Mouse (Mus musculus): Measurements from ENCODE around the gene Oas3. TPM values are rescaled to one million over a fixed set of nuclear protein-coding genes. Genes with fewer than 3 reads are reported as not detected.
A peak's percentile ranks its signal among the peaks of the same experiment; 100 is the strongest.

The Oas3 gene
- total and polyA plus RNA-seq, 2 experiments from 2014 or later = 0.31 to 0.58 TPM

DNA sequence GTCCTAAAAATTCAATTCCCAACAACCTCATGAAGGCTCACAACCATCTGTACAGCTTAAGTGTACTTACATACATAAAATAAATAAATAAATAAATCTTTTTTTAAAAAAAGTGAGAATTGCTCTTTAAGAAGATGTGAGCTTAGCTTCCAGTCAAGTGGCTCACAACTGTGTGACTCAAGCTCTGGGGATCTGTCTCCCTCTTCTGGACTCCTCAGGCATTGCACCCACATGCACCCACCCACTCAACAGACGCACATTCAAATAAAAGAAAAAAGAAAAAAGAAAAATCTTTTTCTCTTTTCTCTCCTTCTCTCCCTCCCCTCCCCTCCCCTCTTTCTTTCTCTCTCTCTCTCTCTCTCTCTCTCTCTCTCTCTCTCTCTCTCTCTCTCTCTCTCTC is 4.2 kb upstream of the Oas3 start:
- Histone ChIP-seq H3K4me1 (ENCODE audit: insufficient read depth, low read length) (no peaks in the 10 kb centered on the region), H3K27ac (no peak overlapping the region), H3K27me3 (ENCODE audit: insufficient read depth, low read length) (no peaks in the 10 kb centered on the region), H3K36me3 (ENCODE audit: insufficient read depth, low read length) (no peaks in the 10 kb centered on the region), H3K9me3 (ENCODE audit: low read length) (no peaks in the 10 kb centered on the region), H3K4me2 (ENCODE audit: low read depth, low read length) (no peak overlapping the region), H3K4me3 (ENCODE audit: low read length) (no peak overlapping the region), H3K9ac (replicated peaks; ENCODE audit: low read length) (no peak overlapping the region)
- DNase-seq (ENCODE audit: low spot score) (no peak), ATAC-seq (no peak)
- WGBS = 100% methylated on average over 1 of the region's 1 CpGs
- peak; percentile 17 for TF ChIP-seq CTCF (IDR thresholded peaks at IDR 0.05; ENCODE audit: low read depth)

DNA sequence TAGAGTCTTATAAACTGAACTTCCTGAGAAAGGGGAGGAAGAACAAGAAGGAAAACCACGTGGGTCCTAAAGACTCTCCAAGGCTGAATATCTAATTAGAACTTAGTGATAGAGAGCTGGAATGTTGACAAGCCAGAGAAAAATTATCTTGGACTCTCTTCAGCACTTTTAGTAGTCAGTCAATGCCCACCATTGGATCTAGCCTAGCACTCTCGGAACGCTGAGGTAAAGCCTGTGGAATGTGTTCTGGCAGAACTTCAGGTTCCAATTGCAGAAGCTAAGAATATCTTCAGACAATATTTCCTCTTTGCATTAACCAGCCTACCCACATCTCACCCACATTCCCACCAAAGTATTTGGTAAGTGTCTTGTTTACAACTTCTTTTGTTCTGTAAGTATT is 2.5 kb upstream of the Oas3 start:
- Histone ChIP-seq H3K36me3 (ENCODE audit: insufficient read depth, low read length) (no peaks in the 10 kb centered on the region), H3K27ac (no peak overlapping the region), H3K4me2 (ENCODE audit: low read depth, low read length) (no peak overlapping the region), H3K4me3 (ENCODE audit: low read length) (no peak overlapping the region), H3K9me3 (ENCODE audit: low read length) (no peaks in the 10 kb centered on the region), H3K9ac (replicated peaks; ENCODE audit: low read length) (no peak overlapping the region), H3K27me3 (ENCODE audit: insufficient read depth, low read length) (no peaks in the 10 kb centered on the region), H3K4me1 (ENCODE audit: insufficient read depth, low read length) (no peaks in the 10 kb centered on the region)
- DNase-seq (ENCODE audit: low spot score) (no peak), ATAC-seq (no peak)
- WGBS = 47% methylated on average over 3 of the region's 3 CpGs
- no peak for TF ChIP-seq CTCF (IDR thresholded peaks at IDR 0.05; ENCODE audit: low read depth)

DNA sequence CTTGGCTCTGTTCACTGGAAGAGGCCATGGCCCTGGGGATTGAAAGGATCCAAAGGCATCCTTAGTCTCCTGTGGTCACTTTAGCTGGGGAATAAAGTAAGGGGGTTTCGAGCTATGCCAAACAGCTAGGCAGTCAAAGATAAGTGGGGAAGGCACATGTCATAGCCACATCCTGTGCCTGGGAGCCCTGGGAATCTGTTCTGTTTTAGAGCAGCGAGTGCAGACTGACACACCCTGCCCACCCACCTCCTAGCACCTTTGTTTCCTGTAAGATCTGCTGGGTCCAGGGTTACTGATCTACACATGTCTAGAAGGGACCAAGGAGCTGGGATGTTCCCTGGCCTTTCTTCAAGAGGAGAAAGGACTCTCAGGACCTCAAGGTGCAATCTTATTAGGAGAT is 1.5 kb upstream of the Oas3 start:
- Histone ChIP-seq H3K9ac (replicated peaks; ENCODE audit: low read length) (no peak overlapping the region), H3K36me3 (ENCODE audit: insufficient read depth, low read length) (no peaks in the 10 kb centered on the region), H3K4me3 (ENCODE audit: low read length) (no peak overlapping the region), H3K9me3 (ENCODE audit: low read length) (no peaks in the 10 kb centered on the region), H3K27ac (no peak overlapping the region), H3K4me2 (ENCODE audit: low read depth, low read length) (no peak overlapping the region), H3K27me3 (ENCODE audit: insufficient read depth, low read length) (no peaks in the 10 kb centered on the region), H3K4me1 (ENCODE audit: insufficient read depth, low read length) (no peaks in the 10 kb centered on the region)
- ATAC-seq (no peak), DNase-seq (ENCODE audit: low spot score) (no peak)
- no peak for TF ChIP-seq CTCF (IDR thresholded peaks at IDR 0.05; ENCODE audit: low read depth)
- WGBS = 71% methylated on average over 2 of the region's 2 CpGs

DNA sequence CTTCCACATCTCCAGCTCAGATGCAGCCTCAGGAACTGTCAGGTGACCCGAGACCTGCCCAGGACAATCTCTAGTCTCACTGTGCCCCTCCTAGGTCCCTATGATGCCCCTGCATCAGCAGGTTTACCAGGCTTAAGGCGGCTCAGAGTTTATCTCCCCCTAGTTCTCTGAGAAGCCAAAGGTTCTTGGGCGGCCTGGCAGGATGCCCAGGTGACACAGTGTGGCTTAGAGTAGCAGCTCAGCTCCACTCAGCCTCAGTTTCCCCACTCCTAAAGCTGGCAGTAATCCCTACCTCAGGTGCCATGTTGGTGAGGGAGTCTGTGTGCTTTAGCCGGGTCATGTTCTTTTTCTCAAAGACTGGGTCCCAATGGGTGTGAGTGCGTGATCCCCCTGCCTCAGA is 660 bp downstream of the Oas3 start:
- TF ChIP-seq CTCF (IDR thresholded peaks at IDR 0.05; ENCODE audit: low read depth) = no peak

DNA sequence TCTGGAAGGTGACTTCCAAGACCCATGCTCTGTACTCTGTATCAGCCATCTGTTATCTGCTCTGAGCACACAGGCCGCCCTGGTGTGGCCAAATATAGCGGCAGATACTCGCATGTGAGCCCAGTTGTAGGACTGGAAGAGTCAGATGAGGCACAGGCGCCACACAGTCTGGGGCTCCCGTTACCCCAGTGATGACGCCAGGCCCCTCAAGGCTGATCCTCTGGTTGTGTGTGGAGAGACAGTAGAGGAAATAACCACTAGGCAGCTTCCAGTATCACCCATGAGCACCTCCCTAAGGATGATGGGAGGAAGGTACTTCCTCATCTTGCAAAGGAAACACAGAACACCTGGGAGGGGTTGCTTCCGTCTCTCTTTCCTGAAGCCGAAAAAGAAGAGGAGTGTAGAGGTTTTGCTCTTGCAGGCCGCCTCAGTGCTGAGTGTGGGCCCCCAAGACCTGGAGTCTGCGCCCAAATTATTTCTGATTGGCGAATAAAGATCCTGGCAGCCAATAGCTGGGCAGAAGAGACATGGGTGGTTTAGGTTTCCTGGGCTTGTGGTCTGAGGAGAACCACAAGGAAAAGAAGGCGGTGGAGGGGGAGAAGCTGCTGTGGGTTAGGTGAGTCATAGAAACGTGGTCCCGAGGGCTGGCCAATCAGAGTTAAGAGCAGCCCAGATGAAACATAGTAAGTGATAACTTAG is 2.0 kb downstream of the Oas3 start:
- Histone ChIP-seq H3K4me1 (ENCODE audit: insufficient read depth, low read length) (no peaks in the 10 kb centered on the region), H3K4me2 (ENCODE audit: low read depth, low read length) (no peak overlapping the region), H3K27ac (no peak overlapping the region), H3K4me3 (ENCODE audit: low read length) (no peak overlapping the region), H3K27me3 (ENCODE audit: insufficient read depth, low read length) (no peaks in the 10 kb centered on the region), H3K36me3 (ENCODE audit: insufficient read depth, low read length) (no peaks in the 10 kb centered on the region), H3K9ac (replicated peaks; ENCODE audit: low read length) (no peak overlapping the region), H3K9me3 (ENCODE audit: low read length) (no peaks in the 10 kb centered on the region)
- no peak for TF ChIP-seq CTCF (IDR thresholded peaks at IDR 0.05; ENCODE audit: low read depth)
- no peak for ATAC-seq
- WGBS = 81% methylated on average over 14 of the region's 14 CpGs
- DNase-seq (ENCODE audit: low spot score) = no peak

More for the DNA sequence above, 660 bp downstream of the Oas3 start:
- H3K4me1 ChIP-seq (ENCODE audit: insufficient read depth, low read length) = no peaks in the 10 kb centered on the region
- H3K4me3 ChIP-seq (ENCODE audit: low read length) = no peak overlapping the region
- H3K27ac ChIP-seq = no peak overlapping the region
- no peak overlapping the region for H3K4me2 ChIP-seq (ENCODE audit: low read depth, low read length)
- ATAC-seq = no peak
- no peak for DNase-seq (ENCODE audit: low spot score)
- H3K9ac ChIP-seq (replicated peaks; ENCODE audit: low read length) = no peak overlapping the region
- H3K36me3 ChIP-seq (ENCODE audit: insufficient read depth, low read length) = no peaks in the 10 kb centered on the region
- 80% methylated on average over 5 of the region's 5 CpGs for WGBS
- no peaks in the 10 kb centered on the region for H3K27me3 ChIP-seq (ENCODE audit: insufficient read depth, low read length)
- no peaks in the 10 kb centered on the region for H3K9me3 ChIP-seq (ENCODE audit: low read length)

DNA sequence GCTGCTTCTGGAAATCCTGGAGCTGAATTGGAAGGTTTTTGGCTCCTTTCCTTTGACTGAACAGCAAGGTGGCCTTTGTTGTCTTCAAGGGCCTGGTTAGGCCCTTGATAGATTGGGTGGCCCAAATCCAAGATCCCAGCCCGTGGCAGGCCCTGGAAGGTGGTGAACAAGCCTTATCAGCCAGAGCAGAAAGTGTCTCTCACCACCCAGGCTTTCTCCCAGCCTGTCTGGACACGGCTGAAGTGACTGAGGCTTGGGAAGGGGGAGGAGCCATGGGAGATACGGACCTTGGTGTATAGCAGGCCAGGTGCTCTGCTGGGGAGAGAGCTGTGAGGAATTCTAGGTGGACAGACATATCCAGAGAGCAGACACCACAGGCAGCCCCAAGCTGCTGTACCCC is 8.1 kb downstream of the Oas3 start:
- no peak for TF ChIP-seq CTCF (IDR thresholded peaks at IDR 0.05; ENCODE audit: low read depth)
- 64% methylated on average over 3 of the region's 3 CpGs for WGBS
- no peak overlapping the region for H3K4me2 ChIP-seq (ENCODE audit: low read depth, low read length)

DNA sequence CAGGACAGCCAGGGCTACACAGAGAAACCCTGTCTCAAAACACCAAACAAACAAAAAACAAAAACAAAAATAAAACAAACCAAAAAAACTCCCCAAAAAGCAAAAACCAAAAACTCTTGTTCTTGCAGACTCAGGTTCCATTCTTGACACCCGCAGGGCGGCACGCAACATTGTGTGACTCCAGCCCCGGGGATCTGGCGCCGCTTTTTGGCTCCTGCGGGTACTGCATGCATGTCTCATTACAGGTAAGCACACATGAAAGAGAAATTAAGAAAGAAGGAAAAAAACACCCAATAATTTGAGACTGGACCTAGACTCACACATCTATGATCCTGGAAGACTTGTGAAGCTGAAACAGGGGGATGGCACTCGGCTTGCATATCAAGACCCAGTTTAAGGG is 12.5 kb downstream of the Oas3 start:
- DNase-seq (ENCODE audit: low spot score) (no peak), ATAC-seq (no peak)
- no peak overlapping the region for H3K4me2 ChIP-seq (ENCODE audit: low read depth, low read length)
- H3K4me1 ChIP-seq (ENCODE audit: insufficient read depth, low read length) = 0 out of 2 replicates have a peak, but pooled peaks cover 2% of the 10 kb centered on the region
- no peak for TF ChIP-seq CTCF (IDR thresholded peaks at IDR 0.05; ENCODE audit: low read depth)
- H3K36me3 ChIP-seq (ENCODE audit: insufficient read depth, low read length) = no peaks in the 10 kb centered on the region
- no peaks in the 10 kb centered on the region for H3K9me3 ChIP-seq (ENCODE audit: low read length)
- H3K9ac ChIP-seq (replicated peaks; ENCODE audit: low read length) = no peak overlapping the region
- no peaks in the 10 kb centered on the region for H3K27me3 ChIP-seq (ENCODE audit: insufficient read depth, low read length)
- H3K27ac ChIP-seq = no peak overlapping the region
- WGBS = 77% methylated on average over 8 of the region's 8 CpGs
- no peak overlapping the region for H3K4me3 ChIP-seq (ENCODE audit: low read length)

More for the DNA sequence above, 8.1 kb downstream of the Oas3 start:
- ATAC-seq = no peak
- no peak overlapping the region for H3K27ac ChIP-seq
- H3K27me3 ChIP-seq (ENCODE audit: insufficient read depth, low read length) = no peaks in the 10 kb centered on the region
- no peaks in the 10 kb centered on the region for H3K4me1 ChIP-seq (ENCODE audit: insufficient read depth, low read length)
- no peak overlapping the region for H3K4me3 ChIP-seq (ENCODE audit: low read length)
- no peaks in the 10 kb centered on the region for H3K9me3 ChIP-seq (ENCODE audit: low read length)
- DNase-seq (ENCODE audit: low spot score) = no peak
- no peaks in the 10 kb centered on the region for H3K36me3 ChIP-seq (ENCODE audit: insufficient read depth, low read length)
- H3K9ac ChIP-seq (replicated peaks; ENCODE audit: low read length) = no peak overlapping the region

Measured in hindbrain, postnatal 0 days (tissue).